Mouse (Mus musculus): ENCODE measurements at regions not wholly inside any gene's neighbourhood (a gene's known extent, or its start where the extent isn't known, plus 50 kb on each side); places are given as distances from the start of the nearest gene placed in this dataset.

- no peak for DNase-seq (ENCODE audit: low spot score)
Measured at GRCm38 (mm10) chr10:66932544-66932943, 163.4 kb upstream of the Jmjd1c start.

GRCm38 (mm10) chr10:66933689-66934088 lies 162.2 kb upstream of the Jmjd1c start:
- no peak for DNase-seq (ENCODE audit: low spot score)

- DNase-seq (ENCODE audit: low spot score), result no peak
Measured at GRCm38 (mm10) chr10:66935731-66936130, 160.2 kb upstream of the Jmjd1c start.

- no peak for DNase-seq (ENCODE audit: low spot score)
Measured at GRCm38 (mm10) chr10:66937116-66937515, 158.8 kb upstream of the Jmjd1c start.

DNA sequence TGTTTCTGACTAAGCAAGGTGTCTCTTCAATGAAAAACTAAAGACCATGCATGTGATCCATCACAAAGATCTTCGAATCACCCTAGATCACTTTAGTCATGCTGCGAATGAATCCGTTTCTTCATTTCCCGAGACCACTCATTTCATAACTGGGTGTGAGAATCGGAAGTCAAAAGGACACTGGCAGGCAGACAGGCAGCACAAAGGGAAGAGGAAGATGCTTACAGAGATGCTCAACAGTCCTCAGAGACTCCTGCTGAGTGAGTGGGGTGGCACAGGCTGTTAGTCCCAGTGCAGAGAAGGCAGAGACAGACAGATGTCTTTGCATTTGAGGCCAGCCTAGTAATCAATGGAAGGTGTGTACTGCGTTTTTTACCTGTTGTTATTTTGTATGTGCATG lies 155.6 kb upstream of the Jmjd1c start:
- no peak for DNase-seq (ENCODE audit: low spot score)

DNA sequence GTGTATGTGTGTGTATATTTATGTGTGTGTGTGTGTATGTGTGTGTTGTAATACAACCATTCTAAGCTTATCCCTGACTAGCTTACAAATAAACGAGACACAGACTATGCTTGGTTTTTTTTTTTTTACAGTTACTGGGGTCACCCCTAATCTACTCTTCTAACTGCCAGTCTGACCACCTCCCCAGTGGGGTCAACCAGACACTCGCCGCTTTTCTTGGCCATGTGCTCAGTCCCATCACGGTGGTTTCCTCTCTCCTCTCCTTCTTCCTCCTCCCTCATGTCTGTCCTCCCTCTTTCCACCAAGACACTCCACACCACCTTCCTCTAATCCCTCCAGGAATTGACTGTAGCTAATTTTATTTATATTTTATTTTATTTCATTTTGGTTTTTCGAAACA lies 155.0 kb upstream of the Jmjd1c start:
- no peak for DNase-seq (ENCODE audit: low spot score)

- no peak for DNase-seq (ENCODE audit: low spot score)
Measured at GRCm38 (mm10) chr10:66941974-66942373, 154.0 kb upstream of the Jmjd1c start.

DNA sequence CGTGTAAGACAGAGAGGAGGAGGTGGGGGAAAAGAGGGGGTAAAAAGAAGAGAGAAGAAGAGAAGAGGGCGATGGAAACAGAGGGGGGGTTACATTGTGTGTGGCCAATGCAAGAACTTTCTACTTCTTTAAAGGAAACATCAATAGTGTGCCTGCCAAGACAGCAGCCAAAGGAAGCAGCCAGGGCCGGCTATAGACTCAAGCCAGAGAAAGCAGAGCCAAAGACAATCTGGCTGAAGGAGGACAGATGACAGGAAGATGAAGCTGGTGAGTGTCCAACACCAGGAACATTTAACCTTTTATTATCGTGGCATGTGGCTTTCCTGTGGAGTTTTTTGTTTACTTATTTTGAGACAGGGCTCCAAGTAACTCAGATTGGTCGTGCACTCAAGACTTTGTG lies 152.1 kb upstream of the Jmjd1c start:
- DNase-seq (ENCODE audit: low spot score), result no peak

DNA sequence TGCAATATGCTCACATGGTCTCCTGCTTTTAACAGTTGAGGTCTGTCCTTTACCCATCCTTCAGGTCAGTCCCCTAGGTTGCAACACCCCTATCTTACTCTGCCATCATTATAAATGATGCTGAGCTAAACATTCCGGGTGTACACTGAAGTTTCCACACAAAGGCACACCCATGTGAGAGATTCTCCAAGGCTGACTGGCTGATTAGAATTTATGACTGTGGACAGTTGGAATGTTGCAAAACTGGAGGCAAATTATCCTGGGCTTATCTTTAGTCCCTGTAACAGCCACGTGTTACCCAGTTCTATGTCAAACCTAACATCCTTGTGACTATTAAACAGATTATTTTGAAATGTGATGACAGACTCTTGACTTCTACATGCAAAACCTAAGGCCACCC lies 149.8 kb upstream of the Jmjd1c start:
- DNase-seq (ENCODE audit: low spot score), result no peak

DNA sequence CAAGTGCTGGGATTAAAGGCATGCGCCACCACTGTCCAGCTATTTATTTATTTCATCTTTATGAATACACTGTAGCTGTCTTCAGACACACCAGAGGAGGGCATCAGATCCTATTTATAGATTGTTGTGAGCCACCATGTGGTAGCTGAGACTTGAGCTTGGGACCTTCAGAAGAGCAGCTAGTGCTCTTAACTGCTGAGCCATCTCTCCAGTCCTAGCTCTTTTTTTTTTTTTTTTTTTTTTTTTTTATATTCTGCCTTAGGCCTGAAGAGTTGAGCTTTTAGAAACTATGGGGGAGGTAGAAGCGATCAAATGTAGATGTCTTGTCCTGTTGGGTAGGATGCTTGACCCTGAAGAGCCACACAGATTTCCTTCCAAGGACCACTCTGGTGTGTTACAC lies 147.6 kb upstream of the Jmjd1c start:
- no peak for DNase-seq (ENCODE audit: low spot score)

DNA sequence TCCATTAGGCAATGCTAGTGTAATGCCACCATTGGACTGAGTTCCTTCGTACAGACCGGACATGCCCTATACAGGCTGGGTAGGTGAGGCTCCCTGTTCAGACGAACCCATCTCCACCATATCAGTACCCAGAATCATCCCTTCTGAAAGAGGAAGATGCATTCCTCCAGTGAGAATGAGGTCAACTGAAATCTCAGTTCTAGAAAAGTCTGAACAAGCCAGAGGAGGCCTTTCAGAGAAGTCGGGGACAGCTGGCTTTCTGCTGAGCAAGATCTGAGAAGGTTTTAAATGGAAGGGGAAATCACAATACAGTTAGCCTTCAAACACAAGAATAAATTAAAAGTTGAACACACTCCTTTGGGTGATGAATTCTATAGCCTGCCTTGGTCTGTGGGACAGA lies 145.5 kb upstream of the Jmjd1c start:
- no peak for DNase-seq (ENCODE audit: low spot score)

DNA sequence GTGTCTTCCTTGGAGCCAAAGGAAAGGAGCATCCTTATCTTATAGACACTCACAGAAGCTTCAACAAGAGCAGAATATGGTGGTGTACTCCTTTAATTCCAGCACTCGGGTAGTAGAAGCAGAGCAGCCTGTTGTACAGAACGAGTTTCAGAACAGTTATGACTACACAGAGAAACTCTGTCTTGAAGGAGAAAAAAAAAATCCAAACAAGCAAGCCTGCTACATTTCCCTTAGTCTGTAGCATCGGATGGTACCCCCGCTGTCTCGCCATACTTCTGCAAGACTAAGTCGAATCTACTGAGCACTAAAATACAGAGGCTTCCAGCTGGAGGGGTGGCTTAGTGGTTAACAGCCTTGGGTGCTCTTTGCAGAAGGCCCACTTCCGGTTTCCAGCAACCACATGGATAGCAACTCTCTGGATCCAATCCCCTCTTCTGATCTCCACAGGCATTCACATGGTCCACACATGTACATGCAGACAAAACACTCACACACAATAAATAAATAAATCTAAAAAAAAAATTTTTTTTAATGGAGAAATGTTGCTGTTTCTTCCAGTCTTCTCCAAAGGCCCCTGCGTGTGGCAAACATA lies 144.6 kb upstream of the Jmjd1c start:
- DNase-seq (ENCODE audit: low spot score), result no peak

GRCm38 (mm10) chr10:66951935-66952334 lies 144.0 kb upstream of the Jmjd1c start:
- no peak for DNase-seq (ENCODE audit: low spot score)

GRCm38 (mm10) chr10:66953248-66953975 lies 142.5 kb upstream of the Jmjd1c start:
- DNase-seq (ENCODE audit: low spot score), result no peak

DNA sequence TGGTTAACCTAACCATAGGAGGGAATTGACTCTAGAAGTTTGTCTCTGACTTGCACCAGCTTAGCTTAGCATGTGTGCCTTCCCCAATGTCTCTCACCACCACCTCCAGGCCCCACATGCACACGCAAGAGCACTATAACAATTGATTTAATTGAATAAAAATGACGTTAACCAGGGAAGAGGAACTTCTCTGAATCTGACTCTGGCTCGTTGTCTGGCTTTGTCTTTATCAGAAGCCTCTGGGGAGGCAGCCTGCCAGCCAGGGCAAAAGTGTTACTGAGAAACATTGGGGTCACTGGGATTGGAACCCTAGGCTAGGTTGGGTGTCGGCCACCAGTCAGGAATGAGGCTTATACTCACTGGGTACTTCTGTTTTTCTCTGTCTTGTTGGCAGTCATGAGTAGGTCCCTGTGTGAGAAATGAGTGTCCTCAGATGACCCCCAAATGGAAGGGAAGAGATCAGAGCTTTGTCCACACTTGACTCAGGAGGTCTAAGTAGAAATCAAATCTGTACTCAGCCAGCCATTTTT lies 141.9 kb upstream of the Jmjd1c start:
- no peak for DNase-seq (ENCODE audit: low spot score)

GRCm38 (mm10) chr10:66955430-66955829 lies 140.5 kb upstream of the Jmjd1c start:
- no peak for DNase-seq (ENCODE audit: low spot score)

GRCm38 (mm10) chr10:66956619-66957018 lies 139.3 kb upstream of the Jmjd1c start:
- DNase-seq (ENCODE audit: low spot score), result no peak

DNA sequence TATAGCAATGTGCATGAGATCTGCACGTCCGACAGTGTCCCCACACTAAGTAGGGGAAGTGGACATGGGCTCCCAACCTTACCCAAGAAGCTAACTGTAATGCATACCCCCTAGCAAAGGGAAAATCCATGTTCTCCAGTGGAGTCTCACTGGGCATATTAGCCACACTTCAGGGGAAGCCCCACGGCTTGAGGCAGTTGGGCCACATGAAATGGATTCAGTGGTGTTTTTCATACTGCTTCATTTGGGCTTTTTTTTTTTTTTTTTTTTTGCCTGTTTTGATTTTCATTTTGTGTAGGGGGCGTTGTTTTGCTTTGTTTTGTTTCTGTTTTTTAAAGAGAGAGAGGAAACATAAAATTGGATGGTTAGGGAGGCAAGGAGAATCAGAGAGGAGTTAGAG lies 138.6 kb upstream of the Jmjd1c start:
- no peak for DNase-seq (ENCODE audit: low spot score)
